Mouse (Mus musculus) limb, embryonic 11.5 days (tissue): ENCODE data around the gene Olfr1002. TPM values are rescaled to one million over a fixed set of nuclear protein-coding genes. Genes with fewer than 3 reads are reported as not detected.
"Not testable (repeated sequence)": the region's sequence is repeated elsewhere in the genome, so short reads cannot be mapped to it uniquely, and the experiment has no call there.

Experiments used
- ATAC-seq: fragments of 200-750 bp; cut with Nextera tagmentation; 2 replicates; pipeline ENCODE4 v1.8.0; 2017; ENCODE audit warnings: low read depth; ENCODE audit not compliant: insufficient number of reproducible peaks, low FRiP score, low TSS enrichment
- DNase-seq: peaks from one replicate; pipeline ENCODE4 v3.0.0-alpha.2; 2015; ENCODE audit warnings: low spot score
- H3K27ac ChIP-seq: fragments of 300-500 bp; sonication (generic); replicated peaks from 2 replicates; pipeline ENCODE4 v1.5.1; 2014; ENCODE audit warnings: low read depth, mild to moderate bottlenecking, low read length
- H3K27me3 ChIP-seq: fragments of 300-500 bp; sonication (generic); 2 replicates; pipeline ENCODE4 v1.6.1; 2014; ENCODE audit warnings: mild to moderate bottlenecking, low read length, mixed read lengths; ENCODE audit not compliant: control insufficient read depth, insufficient read depth
- H3K36me3 ChIP-seq: fragments of 300-500 bp; sonication (generic); 2 replicates; pipeline ENCODE4 v1.6.1; 2014; ENCODE audit warnings: mild to moderate bottlenecking, low read length, moderate library complexity, mixed read lengths; ENCODE audit not compliant: control insufficient read depth, insufficient read depth
- H3K4me1 ChIP-seq: fragments of 300-500 bp; sonication (generic); 2 replicates; pipeline ENCODE4 v1.6.1; 2014; ENCODE audit warnings: low read length, mixed read lengths; ENCODE audit not compliant: control insufficient read depth, insufficient read depth
- H3K4me2 ChIP-seq: fragments of 300-500 bp; sonication (generic); 2 replicates; pipeline ENCODE4 v1.6.1; 2014; ENCODE audit warnings: low read depth, mild to moderate bottlenecking, moderate library complexity; ENCODE audit not compliant: severe bottlenecking
- H3K4me3 ChIP-seq: fragments of 300-500 bp; sonication (generic); 2 replicates; pipeline ENCODE4 v1.5.1; 2014; ENCODE audit warnings: low read depth, low read length
- H3K9ac ChIP-seq: fragments of 300-500 bp; sonication (generic); 2 replicates; pipeline ENCODE4 v1.6.1; 2014; ENCODE audit warnings: mild to moderate bottlenecking, low read length
- H3K9me3 ChIP-seq: fragments of 300-500 bp; sonication (generic); 2 replicates; pipeline ENCODE4 v1.6.1; 2016; ENCODE audit warnings: low read length; ENCODE audit not compliant: control insufficient read depth
- WGBS: fragments of 180-500 bp; shearing (Covaris S2); extraction: QIAGEN DNeasy Blood & Tissue Kit; methylation state at CpG from one replicate; pipeline ENCODE4 v1.1.7; 2014; 5-methylcytosine and 5-hydroxymethylcytosine counted together
- polyA plus RNA-seq: library from polyadenylated mRNA; unstranded; fragments of >200 nt; fragmentation: Nextera tagmentation; extraction: Ambion mirVana; gene quantifications from 2 replicates; pipeline ENCODE4 v1.2.1, GENCODE M21; 2014

The Olfr1002 gene
- not detected in 2 replicates for polyA plus RNA-seq

- Histone ChIP-seq H3K4me1 (no peaks in the 10 kb centered on the region), H3K27me3 (no peaks in the 10 kb centered on the region), H3K9ac (no peak within 1 kb of the TSS), H3K27ac (no peak within 1 kb of the TSS), H3K4me3 (no peak within 1 kb of the TSS), H3K36me3 (no peaks in the 10 kb centered on the region), H3K9me3 (no peaks in the 10 kb centered on the region), H3K4me2 (no peak within 1 kb of the TSS)
- no peak for DNase-seq
- 94% methylated on average over 1 of the region's 1 CpGs for WGBS
- no peak for ATAC-seq
These were observed at the start of gene Olfr1002 for GRCm38 (mm10) chr2:85650604-85651003. TSS of gene Olfr1002 (minus strand) at chr2:85650704.

- no peak for ATAC-seq
- Histone ChIP-seq H3K4me1 (no peaks in the 10 kb centered on the region), H3K9me3 (no peaks in the 10 kb centered on the region), H3K4me2 (no peak within 1 kb of the TSS), H3K9ac (no peak within 1 kb of the TSS), H3K4me3 (no peak within 1 kb of the TSS), H3K27me3 (no peaks in the 10 kb centered on the region), H3K36me3 (no peaks in the 10 kb centered on the region), H3K27ac (no peak within 1 kb of the TSS)
- DNase-seq: no peak
These were observed 38.6 kb upstream of the Olfr1002 start, which contains the start of gene Olfr1008 for GRCm38 (mm10) chr2:85689131-85689530. TSS of gene Olfr1008 (plus strand) at chr2:85689431.

DNA sequence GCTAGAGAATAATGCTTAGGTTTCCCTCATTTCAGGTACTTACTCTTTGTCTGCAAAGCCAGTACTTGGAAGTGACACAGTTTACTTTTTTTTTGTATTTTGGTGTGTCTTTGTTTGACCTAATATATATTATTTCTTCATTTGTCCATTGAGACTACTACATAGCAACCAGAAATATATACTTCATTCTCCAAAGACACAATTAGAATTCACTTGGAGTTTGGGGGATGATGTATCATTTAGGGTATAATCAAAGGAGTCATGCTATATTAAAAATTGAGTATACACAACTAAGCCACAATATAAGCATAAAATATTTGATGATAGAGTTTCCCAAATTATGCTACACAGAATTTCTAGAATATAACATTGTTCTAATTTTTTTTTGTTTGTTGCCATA is 28.2 kb upstream of the Olfr1002 start, which contains the start of gene Olfr1006:
TSS of gene Olfr1006 (minus strand) at position 101 of the 400 bp plus-strand sequence.
- Histone ChIP-seq H3K36me3 (no peaks in the 10 kb centered on the region), H3K27ac (no peak within 1 kb of the TSS)
- DNase-seq: no peak

GRCm38 (mm10) chr2:85664355-85664754 is 13.9 kb upstream of the Olfr1002 start, which contains the start of gene Olfr154:
TSS of gene Olfr154 (minus strand) at chr2:85664455.
- not testable (repeated sequence) for H3K9me3 ChIP-seq, H3K4me3 ChIP-seq, ATAC-seq, H3K36me3 ChIP-seq, H3K9ac ChIP-seq, H3K27ac ChIP-seq, H3K27me3 ChIP-seq, DNase-seq, H3K4me2 ChIP-seq, H3K4me1 ChIP-seq

More for the DNA sequence above, 28.2 kb upstream of the Olfr1002 start, which contains the start of gene Olfr1006:
- Histone ChIP-seq H3K4me3 (no peak within 1 kb of the TSS), H3K9me3 (no peaks in the 10 kb centered on the region), H3K4me2 (no peak within 1 kb of the TSS), H3K9ac (no peak within 1 kb of the TSS), H3K4me1 (no peaks in the 10 kb centered on the region), H3K27me3 (no peaks in the 10 kb centered on the region)
- ATAC-seq: no peak

- DNase-seq: no peak
- H3K27me3 ChIP-seq: no peaks in the 10 kb centered on the region
- no peak for ATAC-seq
- no peaks in the 10 kb centered on the region for H3K4me1 ChIP-seq
- H3K36me3 ChIP-seq: no peaks in the 10 kb centered on the region
- 58% methylated on average over 1 of the region's 1 CpGs for WGBS
- H3K9me3 ChIP-seq: no peaks in the 10 kb centered on the region
- no peak within 1 kb of the TSS for H3K4me2 ChIP-seq
- H3K27ac ChIP-seq: no peak within 1 kb of the TSS
- no peak within 1 kb of the TSS for H3K9ac ChIP-seq
- no peak within 1 kb of the TSS for H3K4me3 ChIP-seq
These were observed 38.7 kb downstream of the Olfr1002 start, which contains the start of gene Olfr1000 for GRCm38 (mm10) chr2:85611803-85612202. TSS of gene Olfr1000 (minus strand) at chr2:85611903.

Other genes starting within 250 kb of the Olfr1002 start
- gene Olfr992, start 241.2 kb downstream of the Olfr1002 start, polyA plus RNA-seq: not detected in 2 replicates
- gene Olfr993, start 235.8 kb downstream of the Olfr1002 start, polyA plus RNA-seq: not detected in 2 replicates
- gene Olfr994, start 214.3 kb downstream of the Olfr1002 start, polyA plus RNA-seq: not detected in 2 replicates
- not detected in 2 replicates for gene Olfr995, start 207.1 kb downstream of the Olfr1002 start, polyA plus RNA-seq
- gene 4833423E24Rik, start 131.7 kb downstream of the Olfr1002 start, polyA plus RNA-seq: not detected in 2 replicates
- not detected in 2 replicates for gene Olfr996, start 71.5 kb downstream of the Olfr1002 start, polyA plus RNA-seq
- gene Olfr998, start 61.8 kb downstream of the Olfr1002 start, polyA plus RNA-seq: not detected in 2 replicates
- gene Olfr1000, start 38.8 kb downstream of the Olfr1002 start, polyA plus RNA-seq: not detected in 2 replicates
- not detected in 2 replicates for gene Olfr154, start 13.8 kb upstream of the Olfr1002 start, polyA plus RNA-seq
- not detected in 2 replicates for gene Olfr1006, start 28.1 kb upstream of the Olfr1002 start, polyA plus RNA-seq
- not detected in 2 replicates for gene Olfr1008, start 38.7 kb upstream of the Olfr1002 start, polyA plus RNA-seq
- not detected in 2 replicates for gene Olfr1009, start 64.7 kb upstream of the Olfr1002 start, polyA plus RNA-seq
- not detected in 2 replicates for gene Olfr1012, start 112.1 kb upstream of the Olfr1002 start, polyA plus RNA-seq
- not detected in 2 replicates for gene Olfr1013, start 116.4 kb upstream of the Olfr1002 start, polyA plus RNA-seq
- not detected in 2 replicates for gene Olfr1014, start 122.0 kb upstream of the Olfr1002 start, polyA plus RNA-seq
- not detected in 2 replicates for gene Olfr1015, start 131.3 kb upstream of the Olfr1002 start, polyA plus RNA-seq
- gene Olfr1016, start 151.8 kb upstream of the Olfr1002 start, polyA plus RNA-seq: not detected in 2 replicates
- not detected in 2 replicates for gene Olfr1018, start 167.8 kb upstream of the Olfr1002 start, polyA plus RNA-seq
- gene Olfr1019, start 194.8 kb upstream of the Olfr1002 start, polyA plus RNA-seq: not detected in 2 replicates
- not detected in 2 replicates for gene Olfr1020, start 196.3 kb upstream of the Olfr1002 start, polyA plus RNA-seq
- not detected in 2 replicates for gene Olfr1022, start 217.9 kb upstream of the Olfr1002 start, polyA plus RNA-seq
- gene Olfr1023, start 234.9 kb upstream of the Olfr1002 start, polyA plus RNA-seq: not detected in 2 replicates